In the genomic region with DNA sequence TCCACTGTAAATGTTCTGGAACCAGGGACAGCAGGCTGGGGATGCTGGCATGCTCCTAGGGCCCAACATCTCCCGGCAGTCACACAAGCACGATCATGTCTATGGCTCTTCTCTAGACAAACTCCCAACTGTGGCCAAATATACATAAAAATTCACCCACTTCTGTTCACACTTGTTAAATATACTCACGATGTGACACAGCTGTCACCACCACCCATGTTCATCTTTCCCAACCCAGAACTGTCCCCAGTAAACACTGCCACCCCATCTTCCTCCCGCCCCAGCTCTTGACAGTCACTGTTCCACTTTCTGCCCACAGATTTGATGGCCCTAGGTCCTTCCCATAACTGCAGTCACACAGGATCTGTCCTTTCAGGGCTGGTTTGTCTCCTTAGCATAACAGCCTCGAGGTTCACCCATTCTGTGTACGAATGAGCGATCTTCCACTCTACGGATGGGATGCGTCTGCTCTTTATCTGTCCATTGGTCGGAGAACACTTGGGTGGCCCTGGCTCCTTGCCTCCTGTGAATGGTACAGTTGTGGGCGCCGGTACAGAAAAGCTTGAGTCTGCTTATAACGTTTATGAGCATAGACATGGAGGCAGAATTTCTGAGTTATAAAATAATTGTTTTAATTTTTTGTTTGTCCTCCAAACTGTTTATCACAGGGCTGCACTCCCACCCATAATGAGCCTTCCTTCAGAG, we compare ENCODE assay signal across 14 mouse cellular contexts. TPM values are rescaled to one million over a fixed set of nuclear protein-coding genes. Genes with fewer than 3 reads are reported as not detected.
DNase-seq lines count a peak whose midpoint lies in the region; ATAC-seq lines count a peak whose summit lies in the region.
"Had no signal": no experiment of that assay in that cellular context is flagged by ENCODE, and none has a peak within 500 bp of the region (broad histone marks: within the 10 kb centered on the region; RNA-seq: fewer than 3 reads in every experiment).

No protein-coding gene starts in this region.

- H3K27me3 ChIP-seq in heart, embryonic 12.5 days (replicated peaks): peaks cover 97% of the 10 kb centered on the region
- H3K27me3 ChIP-seq in heart, embryonic 10.5 days (ENCODE audit: insufficient read depth, poor library complexity, severe bottlenecking): peaks cover 99% of the 10 kb centered on the region
- H3K27me3 ChIP-seq in embryonic facial prominence, embryonic 10.5 days (replicated peaks; ENCODE audit: low read depth, poor library complexity, severe bottlenecking): peaks cover 100% of the 10 kb centered on the region
- peaks cover 95% of the 10 kb centered on the region for H3K27me3 ChIP-seq in limb, embryonic 13.5 days

- H3K9me3 ChIP-seq in heart, embryonic 12.5 days (replicated peaks): no peaks in the 10 kb centered on the region
- no peaks in the 10 kb centered on the region for H3K9me3 ChIP-seq in heart, embryonic 10.5 days
- H3K9me3 ChIP-seq in embryonic facial prominence, embryonic 10.5 days: no peaks in the 10 kb centered on the region
- H3K9me3 ChIP-seq in limb, embryonic 13.5 days: no peaks in the 10 kb centered on the region

- no peak overlapping the region for H3K27ac ChIP-seq in heart, embryonic 12.5 days (ENCODE audit: poor library complexity, severe bottlenecking)
- H3K27ac ChIP-seq in heart, embryonic 10.5 days: no peak overlapping the region
- peak overlapping the region; percentile 78 for H3K27ac ChIP-seq in embryonic facial prominence, embryonic 10.5 days (replicated peaks)
- no peak overlapping the region for H3K27ac ChIP-seq in limb, embryonic 13.5 days

- H3K4me2 ChIP-seq in heart, embryonic 12.5 days: no peak overlapping the region
- peak overlapping the region; percentile 54 for H3K4me2 ChIP-seq in limb, embryonic 13.5 days (replicated peaks)

- peaks cover 28% of the 10 kb centered on the region for H3K4me1 ChIP-seq in heart, embryonic 12.5 days (replicated peaks)
- peaks cover 43% of the 10 kb centered on the region for H3K4me1 ChIP-seq in heart, embryonic 10.5 days
- peaks cover 81% of the 10 kb centered on the region for H3K4me1 ChIP-seq in embryonic facial prominence, embryonic 10.5 days
- peaks cover 54% of the 10 kb centered on the region for H3K4me1 ChIP-seq in limb, embryonic 13.5 days

- ATAC-seq in heart, embryonic 12.5 days (ENCODE audit: insufficient number of reproducible peaks, low FRiP score): no peak
- ATAC-seq in limb, embryonic 13.5 days (ENCODE audit: low FRiP score, low read depth): no peak
- ATAC-seq: Patski had no signal

- no peak for DNase-seq in heart, embryonic 10.5 days (ENCODE audit: low spot score)
- no peak for DNase-seq in embryonic facial prominence, embryonic 10.5 days (ENCODE audit: low spot score)
- DNase-seq in frontal cortex, postnatal 36 days (ENCODE audit: low spot score in 2 of 2): peak; percentile 67 to 78
- no peak for DNase-seq in layer of hippocampus, postnatal 14 days (ENCODE audit: low spot score in 2 of 2)
- no peak for DNase-seq in adrenal gland, postnatal 10 days
- no peak for DNase-seq in kidney, adult 8-10 months
- DNase-seq: kidney, adult 9 months had no signal

- no peaks in the 10 kb centered on the region for H3K36me3 ChIP-seq in heart, embryonic 12.5 days
- no peaks in the 10 kb centered on the region for H3K36me3 ChIP-seq in heart, embryonic 10.5 days
- H3K36me3 ChIP-seq in embryonic facial prominence, embryonic 10.5 days (replicated peaks): peaks cover 11% of the 10 kb centered on the region
- H3K36me3 ChIP-seq in limb, embryonic 13.5 days: no peaks in the 10 kb centered on the region

- no peak overlapping the region for H3K4me3 ChIP-seq in heart, embryonic 12.5 days
- no peak overlapping the region for H3K4me3 ChIP-seq in heart, embryonic 10.5 days
- peak overlapping the region; percentile 45; the same call in 1 of the 2 replicates for H3K4me3 ChIP-seq in embryonic facial prominence, embryonic 10.5 days
- H3K4me3 ChIP-seq in limb, embryonic 13.5 days: no peak overlapping the region
- H3K4me3 ChIP-seq: megakaryocyte, embryonic 14.5 days had no signal

- 44% methylated on average over 13 of the region's 13 CpGs for WGBS in heart, embryonic 12.5 days
- 43% methylated on average over 13 of the region's 13 CpGs for WGBS in heart, embryonic 10.5 days
- 50% methylated on average over 13 of the region's 13 CpGs for WGBS in embryonic facial prominence, embryonic 10.5 days
- WGBS in limb, embryonic 13.5 days: 56% methylated on average over 13 of the region's 13 CpGs

- peak overlapping the region; percentile 34; the same call in 1 of the 2 replicates for H3K9ac ChIP-seq in heart, embryonic 12.5 days
- H3K9ac ChIP-seq in limb, embryonic 13.5 days: no peak overlapping the region

RNA-seq across cellular contexts. Expression of gene Hes5, which starts 3.3 kb away (rescaled TPM):
- polyA plus RNA-seq in heart, embryonic 12.5 days (2016; fragmentation: Nextera tagmentation; extraction: Ambion mirVana): 0.70 TPM in 1 of 2 replicates, not detected in the other
- 0.15 and 0.26 TPM in 2 replicates for polyA plus RNA-seq in heart, embryonic 10.5 days (2016; fragmentation: Nextera tagmentation; extraction: Ambion mirVana)
- polyA plus RNA-seq in embryonic facial prominence, embryonic 10.5 days (2016; fragmentation: Nextera tagmentation; extraction: Ambion mirVana): 84.4 and 151 TPM in 2 replicates
- polyA plus RNA-seq in limb, embryonic 13.5 days (2015; fragmentation: Nextera tagmentation; extraction: Ambion mirVana): 0.94 and 2.3 TPM in 2 replicates
- total RNA-seq in layer of hippocampus, postnatal 14 days (2021): 10 to 100 TPM; 36.2 to 37.0 TPM
- under 1 TPM in 1 of 2 experiments, not detected in 1; 0.76 TPM for total RNA-seq in adrenal gland, postnatal 10 days (2021)
- total RNA-seq: gastrocnemius, adult 8-10 months had no signal
- polyA plus RNA-seq: C2C12; heart, postnatal 0 days; Patski had no signal

RNA-seq across cellular contexts. Expression of gene Pank4, which starts 6.5 kb away (rescaled TPM):
- polyA plus RNA-seq in heart, embryonic 12.5 days (2016; fragmentation: Nextera tagmentation; extraction: Ambion mirVana): 45.7 and 46.2 TPM in 2 replicates
- polyA plus RNA-seq in heart, embryonic 10.5 days (2016; fragmentation: Nextera tagmentation; extraction: Ambion mirVana): 45.3 and 49.2 TPM in 2 replicates
- 49.2 and 50.1 TPM in 2 replicates for polyA plus RNA-seq in embryonic facial prominence, embryonic 10.5 days (2016; fragmentation: Nextera tagmentation; extraction: Ambion mirVana)
- 46.0 and 48.2 TPM in 2 replicates for polyA plus RNA-seq in limb, embryonic 13.5 days (2015; fragmentation: Nextera tagmentation; extraction: Ambion mirVana)
- 10 to 100 TPM; 29.8 to 35.0 TPM for total RNA-seq in layer of hippocampus, postnatal 14 days (2021)
- 10 to 100 TPM; 23.1 to 35.2 TPM for total RNA-seq in adrenal gland, postnatal 10 days (2021)

RNA-seq across cellular contexts. Expression of gene Tnfrsf14, which starts 29.1 kb away (rescaled TPM):
- 1.8 and 2.9 TPM in 2 replicates for polyA plus RNA-seq in heart, embryonic 12.5 days (2016; fragmentation: Nextera tagmentation; extraction: Ambion mirVana)
- polyA plus RNA-seq in heart, embryonic 10.5 days (2016; fragmentation: Nextera tagmentation; extraction: Ambion mirVana): 1.6 and 2.6 TPM in 2 replicates
- 0.45 and 1.4 TPM in 2 replicates for polyA plus RNA-seq in embryonic facial prominence, embryonic 10.5 days (2016; fragmentation: Nextera tagmentation; extraction: Ambion mirVana)
- 1.2 and 1.8 TPM in 2 replicates for polyA plus RNA-seq in limb, embryonic 13.5 days (2015; fragmentation: Nextera tagmentation; extraction: Ambion mirVana)
- total RNA-seq in layer of hippocampus, postnatal 14 days (2021): 1 to 10 TPM in 1 of 2 experiments, under 1 TPM in 1; 0.81 to 1.1 TPM
- 10 to 100 TPM in 1 of 2 experiments, 1 to 10 TPM in 1; 8.1 to 12.7 TPM for total RNA-seq in adrenal gland, postnatal 10 days (2021)

RNA-seq across cellular contexts. Expression of gene Fam213b, which starts 58.5 kb away (rescaled TPM):
- polyA plus RNA-seq in heart, embryonic 12.5 days (2016; fragmentation: Nextera tagmentation; extraction: Ambion mirVana): 35.8 and 38.5 TPM in 2 replicates
- 24.6 and 32.3 TPM in 2 replicates for polyA plus RNA-seq in heart, embryonic 10.5 days (2016; fragmentation: Nextera tagmentation; extraction: Ambion mirVana)
- 41.2 and 42.3 TPM in 2 replicates for polyA plus RNA-seq in embryonic facial prominence, embryonic 10.5 days (2016; fragmentation: Nextera tagmentation; extraction: Ambion mirVana)
- polyA plus RNA-seq in limb, embryonic 13.5 days (2015; fragmentation: Nextera tagmentation; extraction: Ambion mirVana): 44.3 and 45.1 TPM in 2 replicates
- total RNA-seq in layer of hippocampus, postnatal 14 days (2021): 10 to 100 TPM; 34.2 to 40.9 TPM
- 10 to 100 TPM; 37.8 to 44.3 TPM for total RNA-seq in adrenal gland, postnatal 10 days (2021)

Comparison
In these comparisons a context has a peak if more than half of its experiments do, and no peak if none do; other contexts are left out.
1. DNase-seq: peak in frontal cortex, postnatal 36 days (2 of 2); none in heart, embryonic 10.5 days (single experiment), embryonic facial prominence, embryonic 10.5 days (single experiment), layer of hippocampus, postnatal 14 days (0 of 2), adrenal gland, postnatal 10 days (single experiment) and kidney, adult 8-10 months (0 of 2).
2. RNA of gene Hes5, which starts 3.3 kb away (polyA plus RNA-seq): 84.4 to 151 TPM in embryonic facial prominence, embryonic 10.5 days; 0.94 to 2.3 TPM in limb, embryonic 13.5 days, 0.70 TPM in heart, embryonic 12.5 days and 0.15 to 0.26 TPM in heart, embryonic 10.5 days; every median in the first group is over 10 times any median in the second.